Mouse (Mus musculus) ES-E14 (cell line): ENCODE results near the gene Cyth2.

ENCODE experiments used
- CHD2 ChIP-seq: IDR thresholded peaks from 2 replicates; pipeline ENCODE4 v1.6.1; 2014; ENCODE audit warnings: mild to moderate bottlenecking, low read depth, low read length, inconsistent platforms
- HCFC1 ChIP-seq: IDR thresholded peaks from 2 replicates; pipeline ENCODE4 v1.6.1; 2012; ENCODE audit warnings: low read length, inconsistent platforms, borderline replicate concordance; ENCODE audit not compliant: insufficient read depth
- MAFK ChIP-seq: IDR thresholded peaks from 2 replicates; pipeline ENCODE4 v1.6.1; 2014; ENCODE audit warnings: mild to moderate bottlenecking, low read depth, low read length, inconsistent platforms; ENCODE audit not compliant: insufficient read depth
- ZC3H11A ChIP-seq: IDR thresholded peaks from 2 replicates; pipeline ENCODE4 v1.6.1; 2012; ENCODE audit warnings: low read depth, mild to moderate bottlenecking, inconsistent platforms, low read length, borderline replicate concordance
- ZNF384 ChIP-seq: IDR thresholded peaks from 2 replicates; pipeline ENCODE4 v1.6.1; 2012; ENCODE audit warnings: low read depth, low read length, inconsistent platforms

GRCm38 (mm10) chr7:45805941-45806340 is 8.4 kb downstream of the Cyth2 start:
- no peak for TF ChIP-seq MAFK
- TF ChIP-seq CHD2 = no peak
- no peak for TF ChIP-seq ZNF384
- TF ChIP-seq ZC3H11A = no peak
- TF ChIP-seq HCFC1 = no peak
